Comparison of ENCODE assay signal across 11 mouse cellular contexts in genomic region chr19:30419556-30420280, GRCm38 (mm10).
DNase-seq lines count a peak whose midpoint lies in the region; ATAC-seq and TF ChIP-seq lines count a peak whose summit lies in the region.
"Had no signal": no experiment of that assay in that cellular context is flagged by ENCODE, and none has a peak within 500 bp of the region (broad histone marks: within the 10 kb centered on the region; RNA-seq: fewer than 3 reads in every experiment).

No protein-coding gene starts in this region.

- WGBS in kidney, adult 2 months, result 33% methylated on average over 10 of the region's 10 CpGs
- 17% methylated on average over 10 of the region's 10 CpGs for WGBS in embryonic facial prominence, embryonic 11.5 days
- 6% methylated on average over 10 of the region's 10 CpGs for WGBS in hindbrain, embryonic 16.5 days
- 20% methylated on average over 10 of the region's 10 CpGs for WGBS in cerebellum, adult 2 months

- no peak overlapping the region for H3K9ac ChIP-seq in embryonic facial prominence, embryonic 11.5 days (replicated peaks; ENCODE audit: low read length)
- H3K9ac ChIP-seq in hindbrain, embryonic 16.5 days (ENCODE audit: low read depth, low read length), result 0 out of 2 replicates have a peak overlapping the region, but pooled peaks have one; percentile 8

- H3K4me3 ChIP-seq in kidney, adult 2 months (ENCODE audit: insufficient read depth, low read depth, low read length), result no peak overlapping the region
- no peak overlapping the region for H3K4me3 ChIP-seq in embryonic facial prominence, embryonic 11.5 days (ENCODE audit: low read depth, low read length)
- H3K4me3 ChIP-seq in hindbrain, embryonic 16.5 days (ENCODE audit: low read length), result peak overlapping the region; percentile 14; the same call in 1 of the 2 replicates
- no peak overlapping the region for H3K4me3 ChIP-seq in cerebellum, adult 2 months (replicated peaks; ENCODE audit: insufficient read depth, low read depth, low read length)
- H3K4me3 ChIP-seq: layer of hippocampus, adult 2 months; megakaryocyte, embryonic 14.5 days had no signal

- no peaks in the 10 kb centered on the region; the same call in 1 of the 2 replicates for H3K27me3 ChIP-seq in kidney, adult 2 months (replicated peaks; ENCODE audit: control insufficient read depth, insufficient read depth, low read length)
- no peaks in the 10 kb centered on the region for H3K27me3 ChIP-seq in embryonic facial prominence, embryonic 11.5 days (ENCODE audit: control insufficient read depth, insufficient read depth, low read length)
- H3K27me3 ChIP-seq in hindbrain, embryonic 16.5 days (replicated peaks; ENCODE audit: control insufficient read depth, insufficient read depth, low read length), result no peaks in the 10 kb centered on the region
- H3K27me3 ChIP-seq in cerebellum, adult 2 months (ENCODE audit: control insufficient read depth, insufficient read depth, low read length), result no peaks in the 10 kb centered on the region
- H3K27me3 ChIP-seq: megakaryocyte, embryonic 14.5 days had no signal

- peak; percentile 80; the same call in 1 of the 2 replicates for ATAC-seq in embryonic facial prominence, embryonic 11.5 days (replicated peaks; ENCODE audit: insufficient number of reproducible peaks, low FRiP score, low TSS enrichment, low read depth)
- peak; percentile 92 for ATAC-seq in hindbrain, embryonic 16.5 days
- ATAC-seq in cerebellum, adult (ENCODE audit: insufficient number of reproducible peaks, low FRiP score, low TSS enrichment), result no peak

- H3K4me1 ChIP-seq in kidney, adult 2 months (ENCODE audit: control insufficient read depth, insufficient read depth, low read length), result no peaks in the 10 kb centered on the region
- H3K4me1 ChIP-seq in embryonic facial prominence, embryonic 11.5 days (ENCODE audit: control insufficient read depth, insufficient read depth, low read length), result no peaks in the 10 kb centered on the region
- peaks cover 4% of the 10 kb centered on the region for H3K4me1 ChIP-seq in hindbrain, embryonic 16.5 days (ENCODE audit: control insufficient read depth, insufficient read depth, low read depth, low read length)
- no peaks in the 10 kb centered on the region for H3K4me1 ChIP-seq in cerebellum, adult 2 months (ENCODE audit: control insufficient read depth, insufficient read depth, low read length)
- H3K4me1 ChIP-seq: megakaryocyte, embryonic 14.5 days had no signal

- H3K4me2 ChIP-seq in embryonic facial prominence, embryonic 11.5 days (ENCODE audit: low read depth, low read length), result no peak overlapping the region
- H3K4me2 ChIP-seq in hindbrain, embryonic 16.5 days (ENCODE audit: low read length), result peak overlapping the region; percentile 39

- no peak overlapping the region for H3K27ac ChIP-seq in kidney, adult 2 months (ENCODE audit: insufficient read depth, low read depth, low read length)
- no peak overlapping the region for H3K27ac ChIP-seq in embryonic facial prominence, embryonic 11.5 days (replicated peaks; ENCODE audit: low read depth, low read length)
- H3K27ac ChIP-seq in hindbrain, embryonic 16.5 days (ENCODE audit: low read depth, low read length), result no peak overlapping the region
- no peak overlapping the region for H3K27ac ChIP-seq in cerebellum, adult 2 months (ENCODE audit: insufficient read depth, low read length)
- H3K27ac ChIP-seq: layer of hippocampus, adult 2 months had no signal

- TF ChIP-seq POLR2A in kidney, adult 2 months (IDR thresholded peaks at IDR 0.05; ENCODE audit: low read depth, low read length), result no peak
- no peak for TF ChIP-seq POLR2A in cerebellum, adult 2 months (IDR thresholded peaks at IDR 0.05; ENCODE audit: borderline replicate concordance, insufficient read depth, low read length)

- H3K36me3 ChIP-seq in kidney, adult 2 months (ENCODE audit: control insufficient read depth, insufficient read depth, low read length), result no peaks in the 10 kb centered on the region
- H3K36me3 ChIP-seq in embryonic facial prominence, embryonic 11.5 days (replicated peaks; ENCODE audit: control insufficient read depth, insufficient read depth, low read depth, low read length), result no peaks in the 10 kb centered on the region
- H3K36me3 ChIP-seq in hindbrain, embryonic 16.5 days (ENCODE audit: control insufficient read depth, insufficient read depth, low read length), result no peaks in the 10 kb centered on the region

- no peaks in the 10 kb centered on the region for H3K9me3 ChIP-seq in embryonic facial prominence, embryonic 11.5 days (replicated peaks; ENCODE audit: control insufficient read depth, low read length)
- no peaks in the 10 kb centered on the region for H3K9me3 ChIP-seq in hindbrain, embryonic 16.5 days (ENCODE audit: control insufficient read depth, low read length)
- H3K9me3 ChIP-seq: megakaryocyte, embryonic 14.5 days had no signal

- peak; percentile 3 for DNase-seq in kidney, adult 2 months
- DNase-seq in kidney, adult 11 months, result no peak
- peak; percentile 78 for DNase-seq in embryonic facial prominence, embryonic 11.5 days (ENCODE audit: low spot score)
- DNase-seq in neural tube, embryonic 10.5 days (ENCODE audit: extremely low spot score, low spot score), result peak; percentile 51
- no peak for DNase-seq in ovary, postnatal 14 days (ENCODE audit: low spot score)
- DNase-seq in cerebellum, adult 2 months, result no peak
- DNase-seq: adrenal gland, adult 8-10 months had no signal

- no peak for TF ChIP-seq CTCF in kidney, adult 2 months (conservative IDR thresholded peaks at IDR 0.05; ENCODE audit: insufficient read depth, insufficient read length, low read depth, low read length)
- no peak for TF ChIP-seq CTCF in cerebellum, adult 2 months (IDR thresholded peaks at IDR 0.05; ENCODE audit: borderline replicate concordance, insufficient read depth, low read depth, low read length)

Comparison
In these comparisons a context has a peak if more than half of its experiments do, and no peak if none do; other contexts are left out.
1. DNase-seq: peak in kidney, adult 2 months (single experiment), embryonic facial prominence, embryonic 11.5 days (single experiment) and neural tube, embryonic 10.5 days (single experiment); none in kidney, adult 11 months (single experiment), ovary, postnatal 14 days (single experiment) and cerebellum, adult 2 months (0 of 2).